Mouse (Mus musculus) A20 (cell line): ENCODE results near the gene Coro2a.

ENCODE experiments used
- DNase-seq: peaks from one replicate; pipeline ENCODE4 v3.0.0-alpha.2; 2011; ENCODE audit warnings: low read depth, low spot score

Coro2a gene

GRCm38 (mm10) chr4:46526798-46527557 is 75.0 kb downstream of the Coro2a start:
- peak; percentile 69 for DNase-seq

DNA sequence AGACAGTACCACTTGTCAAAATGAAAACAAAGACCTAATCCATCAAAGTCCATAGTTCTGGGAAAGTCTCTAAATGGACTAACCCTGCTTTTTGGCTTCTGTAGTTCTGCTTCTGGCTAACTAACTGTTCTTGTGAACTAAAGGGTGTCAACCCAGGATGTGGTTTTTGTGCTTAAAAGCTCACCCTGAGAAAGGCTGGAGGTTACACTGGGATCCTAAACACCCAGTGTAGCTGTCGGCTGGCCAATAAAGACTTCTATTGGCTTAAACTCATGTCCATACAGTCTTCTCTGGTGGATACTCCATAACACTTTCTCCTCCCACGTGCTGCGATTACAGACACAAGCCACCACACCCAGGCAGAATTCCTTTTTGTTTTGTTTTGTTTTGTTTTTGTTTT is 75.8 kb downstream of the Coro2a start:
- DNase-seq: no peak

- no peak for DNase-seq
Observed at GRCm38 (mm10) chr4:46523324-46523723, 78.7 kb downstream of the Coro2a start.

- DNase-seq: no peak
Observed at GRCm38 (mm10) chr4:46521457-46521856, 80.5 kb downstream of the Coro2a start.

- DNase-seq: no peak
Observed at GRCm38 (mm10) chr4:46520491-46520890, 81.5 kb downstream of the Coro2a start.

DNA sequence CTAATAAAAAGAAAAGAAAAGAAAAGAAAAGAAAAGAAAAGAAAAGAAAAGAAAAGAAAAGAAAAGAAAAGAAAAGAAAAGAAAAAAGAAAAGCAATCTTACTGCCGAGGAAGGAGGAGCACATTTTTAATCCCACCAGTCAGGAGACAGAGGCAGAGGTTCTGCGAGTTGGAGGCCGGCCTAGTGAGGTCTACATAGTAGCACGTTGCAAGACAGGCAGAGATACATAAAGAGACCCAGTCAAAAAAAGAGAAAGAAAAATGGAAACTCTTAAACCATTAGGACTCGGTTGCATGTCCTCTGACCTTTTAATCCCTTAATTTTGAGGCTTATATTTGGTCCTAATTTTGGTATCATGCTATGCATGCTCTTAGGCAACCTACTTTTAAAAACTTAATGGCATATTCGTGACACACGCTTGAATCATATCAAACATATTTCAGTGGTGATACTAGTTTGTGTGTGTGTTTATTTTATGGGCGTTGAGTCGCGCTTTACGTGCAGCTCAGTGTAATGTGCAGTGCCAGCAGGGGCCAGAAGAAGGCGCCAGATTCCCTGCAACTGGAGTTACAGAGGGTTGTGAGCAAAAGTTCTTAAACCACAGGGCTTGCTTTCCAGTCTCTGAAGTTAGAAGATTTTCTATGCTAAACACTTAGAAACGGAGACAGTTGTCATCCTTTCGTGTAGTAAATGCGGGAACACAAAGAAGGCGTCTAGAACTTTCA is 94.1 kb downstream of the Coro2a start:
- peak; percentile 93 for DNase-seq

- peak; percentile 96 for DNase-seq
Observed at GRCm38 (mm10) chr4:46506801-46507610, 95.0 kb downstream of the Coro2a start.

GRCm38 (mm10) chr4:46505361-46506057 is 96.5 kb downstream of the Coro2a start:
- no peak for DNase-seq

DNA sequence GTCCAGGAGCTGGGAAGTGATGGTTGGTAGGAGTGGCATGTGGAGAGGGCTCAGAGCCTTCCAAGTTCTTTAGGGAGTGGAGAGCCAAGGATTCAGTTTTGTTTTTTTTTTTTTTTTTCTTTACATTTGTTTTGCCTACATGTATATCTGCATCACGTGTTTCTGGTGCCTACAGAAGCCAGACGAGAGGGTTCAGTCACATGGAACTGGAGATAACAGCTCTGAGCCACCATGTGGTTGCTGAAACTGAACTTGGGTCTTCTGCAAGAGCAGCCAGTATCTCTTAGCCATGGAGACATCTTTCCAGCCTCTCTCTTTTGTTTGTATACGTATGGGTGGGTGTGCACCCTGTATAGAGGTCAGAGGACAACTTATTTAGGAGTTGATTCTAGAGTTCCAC is 98.1 kb downstream of the Coro2a start:
- no peak for DNase-seq

- DNase-seq: no peak
Observed at GRCm38 (mm10) chr4:46502606-46503502, 99.1 kb downstream of the Coro2a start.

DNA sequence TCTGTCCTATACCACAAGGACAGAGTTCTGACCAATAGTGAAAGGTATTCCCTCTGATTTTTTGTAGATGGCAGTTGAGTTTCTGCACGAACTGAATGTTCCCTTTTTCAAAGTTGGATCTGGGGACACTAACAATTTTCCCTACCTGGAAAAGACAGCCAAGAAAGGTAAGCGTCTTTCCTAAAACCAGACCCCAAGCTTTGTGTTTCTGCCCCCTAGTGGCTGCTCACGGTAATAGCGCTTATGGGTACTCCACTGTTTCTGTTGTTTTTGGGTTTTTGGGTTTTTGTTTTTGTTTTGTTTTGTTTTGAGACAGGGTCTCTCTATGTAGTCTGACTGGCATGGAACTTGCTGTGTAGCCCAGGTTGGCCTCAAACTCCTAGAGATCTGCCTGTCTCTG is 103.0 kb downstream of the Coro2a start:
- DNase-seq: peak; percentile 40

- no peak for DNase-seq
Observed at GRCm38 (mm10) chr4:46498511-46498910, 103.5 kb downstream of the Coro2a start.

DNA sequence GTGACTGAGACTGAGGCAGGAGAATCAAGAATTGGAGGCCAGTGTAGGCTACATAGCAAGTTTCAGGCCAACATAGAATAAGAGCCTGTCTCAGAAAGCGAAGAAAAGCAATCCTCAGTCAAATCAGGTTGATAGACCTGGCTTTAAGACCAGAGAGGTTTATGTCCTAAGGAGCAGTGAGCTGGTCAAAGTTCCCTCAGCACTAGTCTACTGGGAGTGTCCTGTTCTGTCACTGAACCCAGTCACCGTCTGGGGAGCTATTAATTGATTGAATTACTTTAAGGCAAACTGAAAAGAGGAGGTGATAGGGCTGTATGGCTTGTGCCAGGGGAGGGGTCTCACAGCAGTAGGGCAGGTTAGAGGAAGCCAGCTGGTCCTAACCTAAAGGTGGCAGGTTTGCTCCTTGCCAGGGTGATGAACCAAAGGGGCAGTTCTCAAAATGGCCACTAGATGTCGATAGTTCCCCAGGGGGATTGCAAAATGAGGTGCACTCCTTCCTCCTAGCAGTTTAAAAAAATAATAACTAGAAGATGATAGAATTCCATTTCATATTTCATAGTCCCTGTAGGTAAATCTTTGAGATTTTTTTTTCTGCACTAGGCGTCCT is 104.6 kb downstream of the Coro2a start:
- DNase-seq: peak; percentile 79

GRCm38 (mm10) chr4:46495543-46495942 is 106.5 kb downstream of the Coro2a start:
- DNase-seq: no peak

DNA sequence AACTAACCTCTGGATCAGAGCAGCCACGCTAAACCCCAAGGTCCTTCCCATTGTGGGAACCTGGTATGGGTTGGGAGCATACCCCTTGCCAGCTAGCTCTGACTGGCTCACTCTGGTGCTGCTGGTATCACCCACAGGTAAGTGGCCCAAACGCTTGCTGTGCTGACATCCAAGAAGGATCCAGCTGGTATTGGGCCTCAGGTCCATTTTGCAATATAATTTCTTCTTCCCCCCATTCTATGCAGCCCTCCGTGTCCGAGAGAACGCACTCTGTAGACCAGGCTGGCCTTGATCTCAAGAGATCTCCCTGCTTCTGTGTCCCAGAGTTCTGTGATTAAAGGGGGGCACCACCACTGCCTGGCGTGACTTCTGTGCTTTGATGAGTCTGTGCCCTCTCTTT is 108.9 kb downstream of the Coro2a start:
- DNase-seq: no peak

DNA sequence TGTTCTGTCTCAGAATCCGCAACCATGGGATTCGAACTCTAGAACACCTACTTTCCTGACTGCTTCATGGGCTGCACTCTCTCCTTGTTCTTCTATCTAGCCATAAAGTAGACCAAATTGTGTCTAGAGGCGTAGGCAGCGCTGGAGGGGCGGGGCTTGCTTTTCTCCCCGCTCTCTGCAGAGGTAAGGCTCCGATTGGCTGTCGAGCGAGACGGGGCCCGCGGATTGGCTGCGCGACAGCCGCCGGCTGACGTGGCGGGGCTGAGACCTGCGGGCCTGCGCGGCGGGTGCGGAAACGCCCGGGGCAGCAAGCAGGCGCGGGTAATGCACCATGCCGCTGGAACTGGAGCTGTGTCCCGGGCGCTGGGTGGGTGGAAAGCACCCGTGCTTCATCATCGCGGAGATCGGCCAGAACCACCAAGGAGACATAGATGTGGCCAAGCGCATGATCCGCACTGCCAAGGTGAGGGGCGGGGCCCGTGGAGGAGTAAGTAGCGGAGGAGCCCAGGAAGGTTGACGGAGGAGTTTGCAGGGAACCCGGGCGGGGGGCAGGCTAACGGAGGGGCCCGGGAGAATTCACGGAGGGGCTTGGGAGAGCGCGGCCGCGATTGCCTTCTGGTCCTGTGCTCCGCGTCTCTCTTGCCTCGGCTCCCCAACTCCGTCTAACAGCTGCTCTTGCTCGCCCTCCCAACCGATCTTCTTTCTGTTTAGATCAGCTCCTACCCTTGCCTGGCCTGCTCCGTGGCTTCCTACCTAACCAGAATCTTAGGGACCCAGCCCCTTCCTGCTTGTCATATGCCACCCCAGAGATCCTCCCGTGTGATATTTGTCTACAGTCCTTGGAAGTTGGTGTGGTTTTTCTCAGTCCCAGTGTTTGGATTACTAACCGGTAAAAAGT is 112.7 kb downstream of the Coro2a start, which contains the start of gene Nans:
Nans (plus strand) TSS at position 221 of the 898 bp plus-strand sequence.
- peak; percentile 96 for DNase-seq

DNA sequence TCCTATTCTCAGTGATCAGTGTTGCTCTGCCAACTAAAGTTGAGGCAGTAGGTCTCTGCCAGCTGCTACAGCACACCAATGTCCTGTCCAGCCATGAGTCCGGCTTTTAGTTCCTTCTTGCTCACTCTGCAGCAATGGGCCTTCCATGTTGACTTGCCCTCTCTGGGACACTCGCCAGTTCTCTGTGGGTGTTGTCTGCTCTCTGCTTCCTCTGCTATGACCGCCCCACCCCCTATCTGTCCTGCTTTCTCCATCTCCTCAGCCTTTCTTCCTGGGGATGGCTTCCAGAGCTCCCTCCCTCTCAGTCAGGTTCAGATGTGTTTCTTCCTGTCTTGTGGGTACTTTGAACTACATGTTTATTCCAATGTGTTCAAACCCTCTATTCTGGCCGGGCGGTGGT is 114.7 kb downstream of the Coro2a start:
- no peak for DNase-seq
